Mouse (Mus musculus) forebrain, embryonic 16.5 days (tissue): Measurements from ENCODE around the gene Csnk2a1. TPM values are rescaled to one million over a fixed set of nuclear protein-coding genes. Genes with fewer than 3 reads are reported as not detected.
A peak's percentile ranks its signal among the peaks of the same experiment; 100 is the strongest.
"Not testable (repeated sequence)": the region's sequence is repeated elsewhere in the genome, so short reads cannot be mapped to it uniquely, and the experiment has no call there.

ENCODE experiments used
- ATAC-seq: fragments of 200-750 bp; cut with Nextera tagmentation; 2 replicates; pipeline ENCODE4 v1.8.0; 2017; ENCODE audit warnings: mild to moderate bottlenecking, moderate library complexity
- H3K27ac ChIP-seq: fragments of 300-500 bp; sonication (generic); 2 replicates; pipeline ENCODE4 v1.5.1; 2014; ENCODE audit warnings: low read length, control low read depth
- H3K27me3 ChIP-seq: fragments of 300-500 bp; sonication (generic); replicated peaks from 2 replicates; pipeline ENCODE4 v1.6.1; 2014; ENCODE audit warnings: low read length; ENCODE audit not compliant: control insufficient read depth, insufficient read depth
- H3K36me3 ChIP-seq: fragments of 300-500 bp; sonication (generic); 2 replicates; pipeline ENCODE4 v1.6.1; 2014; ENCODE audit not compliant: control insufficient read depth, insufficient read depth
- H3K4me1 ChIP-seq: fragments of 300-500 bp; sonication (generic); replicated peaks from 2 replicates; pipeline ENCODE4 v1.6.1; 2014; ENCODE audit warnings: low read length; ENCODE audit not compliant: control insufficient read depth, insufficient read depth
- H3K4me2 ChIP-seq: fragments of 300-500 bp; sonication (generic); 2 replicates; pipeline ENCODE4 v1.6.1; 2014; ENCODE audit warnings: mild to moderate bottlenecking, low read length, control low read depth
- H3K4me3 ChIP-seq: fragments of 300-500 bp; sonication (generic); replicated peaks from 2 replicates; pipeline ENCODE4 v1.5.1; 2014; ENCODE audit warnings: mild to moderate bottlenecking, low read length, control low read depth
- H3K9ac ChIP-seq: fragments of 300-500 bp; sonication (generic); replicated peaks from 2 replicates; pipeline ENCODE4 v1.6.1; 2014; ENCODE audit warnings: low read depth, low read length, control low read depth
- H3K9me3 ChIP-seq: fragments of 300-500 bp; sonication (generic); 2 replicates; pipeline ENCODE4 v1.6.1; 2016; ENCODE audit warnings: low read length; ENCODE audit not compliant: control insufficient read depth
- WGBS: fragments of 180-500 bp; shearing (Covaris S2); extraction: QIAGEN DNeasy Blood & Tissue Kit; methylation state at CpG from one replicate; pipeline ENCODE4 v1.1.7; 2014; 5-methylcytosine and 5-hydroxymethylcytosine counted together
- polyA plus RNA-seq: library from polyadenylated mRNA; unstranded; fragments of >200 nt; fragmentation: Nextera tagmentation; extraction: Ambion mirVana; gene quantifications from 2 replicates; pipeline ENCODE4 v1.2.1, GENCODE M21; 2015

The Csnk2a1 gene
- polyA plus RNA-seq, 1 experiment from 2014 or later, result 137 TPM

GRCm38 (mm10) chr2:152273639-152274038, 47.0 kb downstream of the Csnk2a1 start:
- no peak for ATAC-seq
- WGBS, result 81% methylated on average over 2 of the region's 2 CpGs

GRCm38 (mm10) chr2:152281407-152281806, 54.8 kb downstream of the Csnk2a1 start:
- Histone ChIP-seq H3K4me1 (no peaks in the 10 kb centered on the region), H3K4me3 (no peak overlapping the region), H3K27ac (no peak overlapping the region), H3K4me2 (no peak overlapping the region), H3K36me3 (peaks cover 23% of the 10 kb centered on the region), H3K27me3 (no peaks in the 10 kb centered on the region), H3K9me3 (no peaks in the 10 kb centered on the region), H3K9ac (no peak overlapping the region)
- ATAC-seq, result no peak
- WGBS, result 93% methylated on average over 3 of the region's 3 CpGs

More at GRCm38 (mm10) chr2:152273639-152274038, 47.0 kb downstream of the Csnk2a1 start:
- no peak overlapping the region for H3K9ac ChIP-seq
- H3K4me2 ChIP-seq, result no peak overlapping the region
- no peaks in the 10 kb centered on the region for H3K4me1 ChIP-seq
- H3K27ac ChIP-seq, result no peak overlapping the region
- H3K36me3 ChIP-seq, result peaks cover 23% of the 10 kb centered on the region
- no peaks in the 10 kb centered on the region for H3K27me3 ChIP-seq
- H3K4me3 ChIP-seq, result no peak overlapping the region
- H3K9me3 ChIP-seq, result no peaks in the 10 kb centered on the region

DNA sequence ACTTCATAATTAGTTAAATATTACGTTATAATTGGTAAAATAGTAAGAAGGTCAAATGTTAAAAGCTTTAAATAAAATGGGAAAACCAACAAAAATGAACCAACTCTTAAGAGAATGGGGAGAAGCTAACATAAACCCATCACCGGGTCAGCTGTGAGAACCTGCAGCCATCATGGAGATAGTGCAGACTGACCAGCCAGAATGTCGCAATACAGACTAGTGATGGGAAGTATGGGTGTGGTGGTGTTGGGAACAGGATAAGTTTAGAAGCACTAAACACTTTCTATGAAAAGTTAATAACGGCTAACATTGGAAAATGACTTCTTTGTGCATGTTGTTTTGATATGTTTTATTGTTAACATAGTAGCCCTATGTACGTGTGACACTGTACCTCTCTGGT, 60.9 kb downstream of the Csnk2a1 start:
- Histone ChIP-seq H3K9me3 (no peaks in the 10 kb centered on the region), H3K36me3 (peaks cover 11% of the 10 kb centered on the region; the same call in 1 of the 2 replicates), H3K9ac (no peak overlapping the region), H3K4me3 (no peak overlapping the region), H3K27ac (no peak overlapping the region), H3K27me3 (no peaks in the 10 kb centered on the region), H3K4me1 (no peaks in the 10 kb centered on the region), H3K4me2 (no peak overlapping the region)
- no peak for ATAC-seq
- WGBS, result 94% methylated on average over 5 of the region's 5 CpGs

DNA sequence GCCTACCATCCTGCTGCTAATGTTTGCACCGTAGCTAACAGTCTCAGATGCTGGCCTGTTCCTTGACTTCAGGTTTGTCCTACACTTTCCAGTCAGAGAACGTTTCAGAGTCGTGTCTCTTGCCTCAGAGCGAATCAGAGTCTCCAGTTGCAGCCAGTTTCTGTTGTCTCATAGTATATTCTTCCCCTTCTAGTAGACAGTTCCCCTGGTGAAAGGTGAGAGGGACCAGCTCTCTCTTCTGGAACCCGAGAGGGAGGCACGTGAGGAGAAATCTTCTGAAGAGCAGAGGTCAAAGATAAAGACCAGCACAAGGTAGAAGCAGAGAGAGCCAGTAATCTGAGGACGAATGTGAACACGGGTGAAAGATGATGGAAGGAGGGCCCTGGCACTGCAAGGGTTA, 61.4 kb downstream of the Csnk2a1 start:
- H3K27me3 ChIP-seq, result no peaks in the 10 kb centered on the region
- 83% methylated on average over 8 of the region's 8 CpGs for WGBS

DNA sequence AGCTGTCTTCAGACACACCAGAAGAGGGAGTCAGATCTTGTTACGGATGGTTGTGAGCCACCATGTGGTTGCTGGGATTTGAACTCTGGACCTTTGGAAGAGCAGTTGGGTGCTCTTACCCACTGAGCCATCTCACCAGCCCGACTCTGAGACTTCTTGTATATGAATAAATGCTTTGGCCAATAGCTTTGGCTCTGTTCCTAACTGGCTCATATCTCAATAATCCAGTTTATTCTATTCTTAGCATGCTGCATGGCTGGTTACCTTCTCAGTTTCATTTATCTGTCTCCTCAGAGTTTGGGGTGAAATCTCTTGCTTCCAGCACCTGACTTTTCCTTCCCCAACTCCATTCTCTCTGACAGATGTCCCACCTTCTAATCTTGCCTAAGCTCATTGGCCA, 63.0 kb downstream of the Csnk2a1 start:
- ATAC-seq, H3K9me3 ChIP-seq, H3K36me3 ChIP-seq, H3K4me3 ChIP-seq, H3K4me1 ChIP-seq, H3K4me2 ChIP-seq, H3K27me3 ChIP-seq, H3K27ac ChIP-seq, H3K9ac ChIP-seq: not testable (repeated sequence)
- WGBS, result 90% methylated on average over 1 of the region's 2 CpGs

More for the DNA sequence above, 61.4 kb downstream of the Csnk2a1 start:
- peaks cover 7% of the 10 kb centered on the region; the same call in 1 of the 2 replicates for H3K36me3 ChIP-seq
- ATAC-seq, result no peak
- no peak overlapping the region for H3K9ac ChIP-seq
- no peaks in the 10 kb centered on the region for H3K9me3 ChIP-seq
- H3K27ac ChIP-seq, result no peak overlapping the region
- H3K4me2 ChIP-seq, result no peak overlapping the region
- no peak overlapping the region for H3K4me3 ChIP-seq
- no peaks in the 10 kb centered on the region for H3K4me1 ChIP-seq

DNA sequence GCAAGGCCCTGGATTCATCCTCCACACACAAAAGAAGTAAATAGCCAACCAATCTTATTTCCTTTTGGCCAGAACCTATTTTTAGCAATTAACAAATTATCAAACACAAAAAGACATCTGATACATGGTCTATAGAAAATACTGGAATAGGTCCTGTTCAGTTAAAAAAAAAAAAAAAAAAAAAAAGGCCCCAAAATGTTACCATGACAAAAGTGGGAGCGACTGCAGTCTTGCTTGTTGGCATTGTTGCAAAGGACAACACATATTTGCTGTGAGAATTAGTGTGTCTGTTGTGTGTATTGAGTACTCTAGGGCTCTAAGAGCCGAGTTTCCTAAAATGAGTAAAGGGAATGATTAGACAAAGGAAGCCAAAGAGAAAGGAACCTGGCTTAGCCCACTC, 65.8 kb downstream of the Csnk2a1 start:
- WGBS, result 40% methylated on average over 2 of the region's 2 CpGs
- Histone ChIP-seq H3K4me2 (no peak overlapping the region), H3K27me3 (no peaks in the 10 kb centered on the region), H3K27ac (no peak overlapping the region), H3K9me3 (no peaks in the 10 kb centered on the region), H3K4me3 (no peak overlapping the region), H3K36me3 (no peaks in the 10 kb centered on the region), H3K9ac (no peak overlapping the region), H3K4me1 (peaks cover 18% of the 10 kb centered on the region)
- ATAC-seq, result no peak

GRCm38 (mm10) chr2:152293179-152293726, 66.6 kb downstream of the Csnk2a1 start:
- Histone ChIP-seq H3K27me3 (no peaks in the 10 kb centered on the region), H3K4me1 (peaks cover 18% of the 10 kb centered on the region), H3K4me3 (peak overlapping the region; percentile 95), H3K9me3 (no peaks in the 10 kb centered on the region), H3K9ac (peak overlapping the region; percentile 53; the same call in 1 of the 2 replicates), H3K36me3 (no peaks in the 10 kb centered on the region), H3K4me2 (peak overlapping the region; percentile 65), H3K27ac (no peak overlapping the region)
- ATAC-seq, result peak; percentile 65
- under 1% methylated on average over 15 of the region's 15 CpGs for WGBS

GRCm38 (mm10) chr2:152293727-152294475, 67.3 kb downstream of the Csnk2a1 start, which contains the start of gene Tbc1d20:
Gene Tbc1d20, plus strand, starts transcription at chr2:152293828.
- Histone ChIP-seq H3K36me3 (no peaks in the 10 kb centered on the region), H3K27ac (peak within 1 kb of the TSS; percentile 78), H3K4me2 (peak within 1 kb of the TSS; percentile 65), H3K27me3 (no peaks in the 10 kb centered on the region), H3K4me3 (peak within 1 kb of the TSS; percentile 95), H3K4me1 (peaks cover 18% of the 10 kb centered on the region), H3K9me3 (no peaks in the 10 kb centered on the region), H3K9ac (peak within 1 kb of the TSS; percentile 97)
- ATAC-seq, result peak; percentile 97
- WGBS, result 0% methylated on average over 67 of the region's 70 CpGs

- ATAC-seq, result no peak
- H3K9ac ChIP-seq, result peak overlapping the region; percentile 97
- H3K36me3 ChIP-seq, result no peaks in the 10 kb centered on the region
- H3K27ac ChIP-seq, result no peak overlapping the region; the same call in 1 of the 2 replicates
- H3K9me3 ChIP-seq, result no peaks in the 10 kb centered on the region
- H3K4me2 ChIP-seq, result peak overlapping the region; percentile 65
- H3K4me1 ChIP-seq, result peaks cover 18% of the 10 kb centered on the region
- H3K27me3 ChIP-seq, result no peaks in the 10 kb centered on the region
- 31% methylated on average over 5 of the region's 5 CpGs for WGBS
- peak overlapping the region; percentile 95 for H3K4me3 ChIP-seq
These were observed 67.9 kb downstream of the Csnk2a1 start for GRCm38 (mm10) chr2:152294541-152294940.
